Mouse (Mus musculus) liver, embryonic 13.5 days (tissue): Measurements from ENCODE around the gene Fam110a. TPM values are rescaled to one million over a fixed set of nuclear protein-coding genes. Genes with fewer than 3 reads are reported as not detected.

Experiments
- ATAC-seq: fragments of 200-750 bp; cut with Nextera tagmentation; 2 replicates; pipeline ENCODE4 v1.8.0; 2017; ENCODE audit warnings: low read depth, mild to moderate bottlenecking, moderate number of reproducible peaks, moderate library complexity
- DNase-seq: peaks from one replicate; pipeline ENCODE4 v3.0.0; 2022
- H3K27ac ChIP-seq: fragments of 300-500 bp; sonication (generic); 2 replicates; pipeline ENCODE4 v1.5.1; 2015; ENCODE audit warnings: moderate library complexity, mild to moderate bottlenecking, inconsistent platforms
- H3K27me3 ChIP-seq: fragments of 300-500 bp; sonication (generic); 2 replicates; pipeline ENCODE4 v1.6.1; 2015; ENCODE audit warnings: mild to moderate bottlenecking, inconsistent platforms
- H3K36me3 ChIP-seq: fragments of 300-500 bp; sonication (generic); 2 replicates; pipeline ENCODE4 v1.6.1; 2015; ENCODE audit warnings: mild to moderate bottlenecking, inconsistent platforms
- H3K4me1 ChIP-seq: fragments of 300-500 bp; sonication (generic); replicated peaks from 2 replicates; pipeline ENCODE4 v1.6.1; 2015; ENCODE audit warnings: inconsistent platforms
- H3K4me2 ChIP-seq: fragments of 300-500 bp; sonication (generic); 2 replicates; pipeline ENCODE4 v1.6.1; 2015; ENCODE audit warnings: inconsistent platforms, mild to moderate bottlenecking, moderate library complexity
- H3K4me3 ChIP-seq: fragments of 300-500 bp; sonication (generic); replicated peaks from 2 replicates; pipeline ENCODE4 v1.5.1; 2015; ENCODE audit warnings: mild to moderate bottlenecking, inconsistent platforms
- H3K9ac ChIP-seq: fragments of 300-500 bp; sonication (generic); 2 replicates; pipeline ENCODE4 v1.6.1; 2015; ENCODE audit warnings: mild to moderate bottlenecking, inconsistent platforms
- H3K9me3 ChIP-seq: fragments of 300-500 bp; sonication (generic); replicated peaks from 2 replicates; pipeline ENCODE4 v1.6.1; 2016; ENCODE audit warnings: inconsistent platforms
- WGBS: fragments of 180-500 bp; shearing (Covaris S2); methylation state at CpG from one replicate; pipeline ENCODE4 v1.1.7; 2015; ENCODE audit not compliant: insufficient replicate concordance; 5-methylcytosine and 5-hydroxymethylcytosine counted together
- polyA plus RNA-seq: library from polyadenylated mRNA; unstranded; fragments of >200 nt; fragmentation: Nextera tagmentation; extraction: Ambion mirVana; gene quantifications from 2 replicates; pipeline ENCODE4 v1.2.1, GENCODE M21; 2015

The Fam110a gene
- 10.9 and 11.2 TPM in 2 replicates for polyA plus RNA-seq

- Histone ChIP-seq H3K27ac (peak within 1 kb of the TSS; percentile 70), H3K27me3 (peaks cover 9% of the 10 kb centered on the region), H3K36me3 (peaks cover 7% of the 10 kb centered on the region; the same call in 1 of the 2 replicates), H3K4me3 (peak within 1 kb of the TSS; percentile 84), H3K4me2 (peak within 1 kb of the TSS; percentile 80), H3K4me1 (peaks cover 56% of the 10 kb centered on the region), H3K9me3 (no peaks in the 10 kb centered on the region), H3K9ac (peak within 1 kb of the TSS; percentile 92)
- ATAC-seq (peak; percentile 85), DNase-seq (peak; percentile 81)
- WGBS: under 1% methylated on average over 45 of the region's 46 CpGs
Measured at GRCm38 (mm10) chr2:151979470-151980354, at the start of gene Fam110a. Gene Fam110a, minus strand, starts transcription at chr2:151980219.

DNA sequence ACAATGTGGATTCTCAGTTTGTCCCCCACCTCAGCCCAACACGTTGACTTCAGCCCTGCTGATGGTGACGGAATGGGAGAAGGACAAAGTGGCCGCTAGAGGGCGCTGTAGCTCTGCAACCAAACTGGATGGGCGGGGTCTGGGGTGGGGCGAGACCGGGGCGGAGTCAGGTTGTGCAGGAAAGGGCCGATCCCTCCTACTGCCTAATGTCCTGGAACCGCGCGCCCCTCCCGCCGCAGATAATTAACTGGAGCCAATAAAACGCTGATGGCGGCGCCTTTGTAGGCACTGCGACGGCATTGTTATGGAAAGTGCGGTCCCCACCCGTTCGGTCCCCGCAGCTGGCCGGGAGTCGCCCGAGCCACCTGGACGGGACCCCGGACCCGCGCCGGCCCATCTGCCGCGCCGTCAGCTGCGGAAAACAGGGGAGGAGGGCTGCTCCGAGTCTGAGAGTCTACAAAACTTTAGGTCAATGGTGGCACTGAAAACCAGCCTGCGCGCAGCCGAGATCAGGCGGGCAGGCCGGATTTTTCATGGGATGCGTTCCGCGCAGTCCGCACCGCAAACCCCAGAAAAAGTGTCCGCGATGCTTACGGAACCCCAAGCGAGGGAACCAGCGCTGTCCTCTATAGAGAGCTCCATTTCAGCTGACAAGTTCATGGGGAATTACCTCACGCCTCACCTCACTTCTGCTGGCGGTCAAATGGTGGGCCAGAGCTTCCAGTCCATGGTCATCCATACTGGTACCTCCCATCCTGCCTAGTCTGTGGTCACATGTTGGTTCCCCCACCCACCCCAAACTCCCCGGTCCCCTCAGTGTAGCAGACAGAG lies 49.4 kb upstream of the Fam110a start:
- WGBS: 2% methylated on average over 54 of the region's 54 CpGs
- ATAC-seq (peak; percentile 93), DNase-seq (peak; percentile 68)
- Histone ChIP-seq H3K4me2 (peak overlapping the region; percentile 79), H3K27me3 (peaks cover 67% of the 10 kb centered on the region), H3K4me3 (peak overlapping the region; percentile 57), H3K36me3 (no peaks in the 10 kb centered on the region), H3K27ac (no peak overlapping the region), H3K9me3 (no peaks in the 10 kb centered on the region), H3K9ac (peak overlapping the region; percentile 42; the same call in 1 of the 2 replicates), H3K4me1 (peaks cover 8% of the 10 kb centered on the region)

DNA sequence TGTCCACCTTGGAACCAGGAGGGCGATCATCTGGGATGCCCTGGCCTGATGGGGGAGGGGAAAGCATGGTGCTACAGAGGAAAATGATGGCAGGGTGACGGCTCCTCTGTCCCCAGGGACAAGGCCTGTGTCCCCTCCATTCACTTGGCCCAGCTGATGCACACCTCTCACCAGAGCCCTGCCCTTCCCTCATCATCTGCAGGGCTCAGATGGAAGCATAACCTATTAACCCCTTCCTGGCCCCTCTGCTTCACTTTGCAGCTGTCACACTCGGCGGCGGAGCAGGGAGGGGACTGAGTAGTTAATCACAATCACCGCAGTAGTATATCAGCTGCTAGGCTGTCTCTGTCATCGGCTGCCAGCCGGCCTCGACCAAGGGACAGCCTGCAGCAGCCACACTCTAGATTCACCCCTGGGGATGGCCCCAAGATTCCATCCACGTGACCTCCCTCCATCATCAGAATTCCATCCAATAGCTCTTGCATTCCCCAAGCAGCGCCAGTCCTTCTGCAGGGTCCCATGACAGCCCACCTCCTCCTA lies 44.9 kb upstream of the Fam110a start:
- H3K9me3 ChIP-seq: no peaks in the 10 kb centered on the region
- no peak overlapping the region for H3K4me3 ChIP-seq
- H3K36me3 ChIP-seq: no peaks in the 10 kb centered on the region
- DNase-seq (no peak), ATAC-seq (no peak)
- H3K9ac ChIP-seq: no peak overlapping the region
- H3K27ac ChIP-seq: no peak overlapping the region
- WGBS: 50% methylated on average over 11 of the region's 11 CpGs
- no peak overlapping the region for H3K4me2 ChIP-seq
- peaks cover 37% of the 10 kb centered on the region for H3K27me3 ChIP-seq
- peaks cover 7% of the 10 kb centered on the region for H3K4me1 ChIP-seq

DNA sequence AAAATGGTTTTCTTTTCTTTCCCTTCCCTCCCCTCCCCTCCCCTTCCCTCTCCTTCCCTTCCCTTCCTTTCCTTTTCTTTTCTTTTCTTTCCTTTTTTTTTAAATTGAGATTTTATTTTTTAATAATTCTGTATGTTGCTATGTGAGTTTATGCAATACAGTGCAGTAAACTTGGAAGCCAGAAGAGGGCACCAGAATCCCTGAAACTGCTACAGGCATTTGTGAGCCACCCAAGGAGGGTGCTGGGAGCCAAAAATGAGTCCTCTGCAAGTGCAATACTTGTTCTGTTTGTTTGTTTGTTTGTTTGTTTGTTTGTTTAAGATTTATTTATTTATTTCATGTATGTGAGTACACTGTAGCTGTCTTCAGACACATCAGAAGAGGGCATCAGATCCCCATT lies 42.0 kb upstream of the Fam110a start:
- Histone ChIP-seq H3K4me2 (no peak overlapping the region), H3K9ac (no peak overlapping the region), H3K4me3 (no peak overlapping the region), H3K27me3 (peaks cover 13% of the 10 kb centered on the region), H3K4me1 (no peaks in the 10 kb centered on the region), H3K27ac (no peak overlapping the region), H3K36me3 (no peaks in the 10 kb centered on the region), H3K9me3 (no peaks in the 10 kb centered on the region)
- ATAC-seq (no peak), DNase-seq (no peak)

- H3K4me1 ChIP-seq: no peaks in the 10 kb centered on the region
- H3K27ac ChIP-seq: no peak overlapping the region
- ATAC-seq (no peak), DNase-seq (no peak)
- H3K4me3 ChIP-seq: no peak overlapping the region
- peaks cover 7% of the 10 kb centered on the region; the same call in 1 of the 2 replicates for H3K27me3 ChIP-seq
- no peak overlapping the region for H3K9ac ChIP-seq
- no peaks in the 10 kb centered on the region for H3K36me3 ChIP-seq
- H3K4me2 ChIP-seq: no peak overlapping the region
- 20% methylated on average over 6 of the region's 6 CpGs for WGBS
- no peaks in the 10 kb centered on the region for H3K9me3 ChIP-seq
Measured at GRCm38 (mm10) chr2:152020255-152020654, 40.2 kb upstream of the Fam110a start.

GRCm38 (mm10) chr2:152016666-152017065 lies 36.6 kb upstream of the Fam110a start:
- no peaks in the 10 kb centered on the region for H3K36me3 ChIP-seq
- no peak overlapping the region for H3K4me3 ChIP-seq
- 71% methylated on average over 9 of the region's 9 CpGs for WGBS
- no peaks in the 10 kb centered on the region for H3K4me1 ChIP-seq
- ATAC-seq: no peak
- no peak overlapping the region for H3K9ac ChIP-seq
- no peak overlapping the region for H3K4me2 ChIP-seq
- no peak overlapping the region for H3K27ac ChIP-seq
- H3K9me3 ChIP-seq: no peaks in the 10 kb centered on the region
- DNase-seq: no peak
- H3K27me3 ChIP-seq: no peaks in the 10 kb centered on the region

DNA sequence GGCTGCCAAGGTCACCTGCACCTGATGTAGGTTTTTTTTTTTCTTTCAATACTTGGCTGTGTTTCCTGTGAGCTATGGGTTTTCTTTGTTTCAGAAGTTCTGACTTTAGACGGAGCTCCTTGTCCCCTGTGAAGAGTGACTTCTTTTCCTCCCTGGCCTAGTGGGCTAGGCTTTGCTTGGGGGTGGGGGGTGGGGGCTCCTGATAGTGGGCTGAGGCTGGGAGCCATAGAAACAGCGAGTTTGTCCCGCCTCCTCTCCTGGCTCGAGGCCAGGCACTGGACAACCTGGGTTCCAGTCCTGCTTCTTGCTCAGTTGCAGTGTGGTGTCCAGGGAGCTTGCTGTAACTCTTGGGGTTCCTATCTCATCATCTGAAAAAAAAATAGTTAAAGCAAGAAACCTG lies 36.0 kb upstream of the Fam110a start:
- DNase-seq (no peak), ATAC-seq (no peak)
- H3K4me2 ChIP-seq: no peak overlapping the region
- WGBS: 37% methylated on average over 4 of the region's 4 CpGs
- H3K9ac ChIP-seq: no peak overlapping the region
- no peak overlapping the region for H3K27ac ChIP-seq
- H3K9me3 ChIP-seq: no peaks in the 10 kb centered on the region
- H3K4me3 ChIP-seq: no peak overlapping the region
- no peaks in the 10 kb centered on the region for H3K4me1 ChIP-seq
- no peaks in the 10 kb centered on the region for H3K36me3 ChIP-seq
- no peaks in the 10 kb centered on the region for H3K27me3 ChIP-seq

- no peaks in the 10 kb centered on the region for H3K27me3 ChIP-seq
- H3K4me2 ChIP-seq: no peak overlapping the region
- ATAC-seq (no peak), DNase-seq (no peak)
- no peak overlapping the region for H3K27ac ChIP-seq
- no peaks in the 10 kb centered on the region for H3K36me3 ChIP-seq
- 39% methylated on average over 2 of the region's 2 CpGs for WGBS
- H3K4me3 ChIP-seq: no peak overlapping the region
- no peaks in the 10 kb centered on the region for H3K9me3 ChIP-seq
- no peak overlapping the region for H3K9ac ChIP-seq
- H3K4me1 ChIP-seq: no peaks in the 10 kb centered on the region
Measured at GRCm38 (mm10) chr2:152012701-152013100, 32.7 kb upstream of the Fam110a start.

DNA sequence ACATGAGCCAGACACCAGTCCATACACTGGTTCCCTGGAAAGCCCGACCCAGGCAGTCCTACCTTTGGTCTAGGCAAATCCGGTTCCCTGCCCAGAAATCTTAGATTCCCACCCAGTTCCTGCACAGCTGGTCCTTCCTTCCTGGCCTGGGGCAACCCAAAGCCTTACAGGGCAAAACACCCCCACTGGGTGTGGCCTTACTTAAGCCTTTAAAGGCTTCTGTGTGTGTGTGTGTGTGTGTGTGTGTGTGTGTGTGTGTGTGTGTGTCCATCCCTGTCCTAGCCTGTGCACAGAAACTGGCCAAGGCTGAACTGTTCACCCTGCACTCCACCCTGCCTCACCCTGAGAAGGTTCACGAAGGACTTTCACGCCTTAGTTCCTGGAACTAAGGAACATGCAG lies 32.2 kb upstream of the Fam110a start:
- DNase-seq: no peak
- Histone ChIP-seq H3K4me1 (no peaks in the 10 kb centered on the region), H3K36me3 (no peaks in the 10 kb centered on the region), H3K9ac (no peak overlapping the region), H3K27me3 (no peaks in the 10 kb centered on the region), H3K4me2 (no peak overlapping the region), H3K9me3 (no peaks in the 10 kb centered on the region), H3K4me3 (no peak overlapping the region), H3K27ac (no peak overlapping the region)
- ATAC-seq: no peak
- 45% methylated on average over 4 of the region's 4 CpGs for WGBS

GRCm38 (mm10) chr2:152011724-152012123 lies 31.7 kb upstream of the Fam110a start:
- Histone ChIP-seq H3K27me3 (no peaks in the 10 kb centered on the region), H3K9me3 (no peaks in the 10 kb centered on the region), H3K4me3 (no peak overlapping the region), H3K9ac (no peak overlapping the region), H3K4me1 (no peaks in the 10 kb centered on the region), H3K27ac (no peak overlapping the region), H3K4me2 (no peak overlapping the region), H3K36me3 (no peaks in the 10 kb centered on the region)
- DNase-seq (no peak), ATAC-seq (no peak)
- whole genome bisulfite sequencing: 32% methylated on average over 2 of the region's 2 CpGs

GRCm38 (mm10) chr2:152010661-152011060 lies 30.6 kb upstream of the Fam110a start:
- ATAC-seq (no peak), DNase-seq (no peak)
- Histone ChIP-seq H3K36me3 (no peaks in the 10 kb centered on the region), H3K27me3 (no peaks in the 10 kb centered on the region), H3K4me3 (no peak overlapping the region), H3K9me3 (no peaks in the 10 kb centered on the region), H3K27ac (no peak overlapping the region), H3K4me2 (no peak overlapping the region), H3K4me1 (no peaks in the 10 kb centered on the region), H3K9ac (no peak overlapping the region)
- WGBS: 69% methylated on average over 7 of the region's 7 CpGs
